In the genomic region with DNA sequence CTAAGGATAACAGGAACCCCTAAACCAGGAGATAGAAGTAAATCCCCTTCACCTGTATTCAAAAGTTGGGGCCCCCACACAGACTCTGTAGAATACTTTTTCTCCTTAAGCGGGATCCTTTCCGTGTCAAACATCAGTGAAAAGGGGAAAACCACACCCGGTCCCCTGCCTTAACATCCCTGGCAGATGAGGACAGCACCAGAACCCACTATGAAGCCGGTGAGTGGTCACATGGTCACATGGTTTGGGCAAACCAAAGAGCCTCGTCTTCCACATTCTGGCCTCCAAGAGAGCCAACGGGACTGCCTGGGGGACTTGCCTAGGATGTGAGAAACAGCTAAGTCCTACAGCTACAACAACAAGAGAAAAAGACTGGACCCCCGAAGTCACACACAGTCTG, we compare ENCODE assay signal across 9 mouse cellular contexts. TPM values are rescaled to one million over a fixed set of nuclear protein-coding genes. Genes with fewer than 3 reads are reported as not detected.
A peak's percentile ranks its signal among the peaks of the same experiment; 100 is the strongest.
DNase-seq lines count a peak whose midpoint lies in the region; ATAC-seq and TF ChIP-seq lines count a peak whose summit lies in the region.
"Had no signal": no experiment of that assay in that cellular context is flagged by ENCODE, and none has a peak within 500 bp of the region (broad histone marks: within the 10 kb centered on the region; RNA-seq: fewer than 3 reads in every experiment).

No protein-coding gene starts in this region.

- peaks cover 62% of the 10 kb centered on the region for H3K27me3 ChIP-seq in heart, embryonic 11.5 days (ENCODE audit: control insufficient read depth, insufficient read depth, low read length)
- H3K27me3 ChIP-seq in hindbrain, embryonic 15.5 days, result peaks cover 82% of the 10 kb centered on the region
- H3K27me3 ChIP-seq in midbrain, embryonic 12.5 days, result peaks cover 84% of the 10 kb centered on the region

- no peak overlapping the region for H3K27ac ChIP-seq in heart, embryonic 11.5 days (ENCODE audit: low read depth, low read length)
- no peak overlapping the region for H3K27ac ChIP-seq in bone marrow macrophage, adult 2 months (ENCODE audit: insufficient read depth, low read depth, low read length)
- no peak overlapping the region for H3K27ac ChIP-seq in hindbrain, embryonic 15.5 days (replicated peaks)
- no peak overlapping the region for H3K27ac ChIP-seq in midbrain, embryonic 12.5 days (replicated peaks)

- H3K4me3 ChIP-seq in heart, embryonic 11.5 days (ENCODE audit: low read depth, low read length), result peak overlapping the region; percentile 48
- H3K4me3 ChIP-seq in bone marrow macrophage, adult 2 months (ENCODE audit: insufficient read depth, low read length), result peak overlapping the region; percentile 54; the same call in 1 of the 2 replicates
- peak overlapping the region; percentile 23 for H3K4me3 ChIP-seq in hindbrain, embryonic 15.5 days
- H3K4me3 ChIP-seq in midbrain, embryonic 12.5 days, result peak overlapping the region; percentile 36

- no peaks in the 10 kb centered on the region for H3K36me3 ChIP-seq in heart, embryonic 11.5 days (ENCODE audit: control insufficient read depth, insufficient read depth, low read length)
- H3K36me3 ChIP-seq in hindbrain, embryonic 15.5 days, result no peaks in the 10 kb centered on the region
- no peaks in the 10 kb centered on the region for H3K36me3 ChIP-seq in midbrain, embryonic 12.5 days

- TF ChIP-seq CTCF in bone marrow macrophage, adult 2 months (IDR thresholded peaks at IDR 0.05; ENCODE audit: low read depth, low read length), result no peak

- DNase-seq in heart, adult 18-20 months, result no peak
- no peak for DNase-seq in spleen, postnatal 36 days (ENCODE audit: low spot score in 2 of 2)
- no peak for DNase-seq in cerebellum, adult 9-10 months
- DNase-seq: thymus, adult 18-20 months had no signal

- TF ChIP-seq POLR2A in bone marrow macrophage, adult 2 months (IDR thresholded peaks at IDR 0.05; ENCODE audit: borderline replicate concordance, low read depth, low read length), result no peak

- H3K4me1 ChIP-seq in heart, embryonic 11.5 days (ENCODE audit: control insufficient read depth, insufficient read depth, low read length), result no peaks in the 10 kb centered on the region
- peaks cover 8% of the 10 kb centered on the region for H3K4me1 ChIP-seq in bone marrow macrophage, adult 2 months (ENCODE audit: control insufficient read depth, insufficient read depth, low read length)
- peaks cover 9% of the 10 kb centered on the region for H3K4me1 ChIP-seq in hindbrain, embryonic 15.5 days (replicated peaks)
- H3K4me1 ChIP-seq in midbrain, embryonic 12.5 days, result peaks cover 7% of the 10 kb centered on the region

- H3K4me2 ChIP-seq in heart, embryonic 11.5 days, result peak overlapping the region; percentile 83
- peak overlapping the region; percentile 51 for H3K4me2 ChIP-seq in hindbrain, embryonic 15.5 days
- peak overlapping the region; percentile 61 for H3K4me2 ChIP-seq in midbrain, embryonic 12.5 days (replicated peaks)

- ATAC-seq in heart, embryonic 11.5 days (replicated peaks; ENCODE audit: insufficient number of reproducible peaks, low FRiP score, low TSS enrichment), result no peak
- ATAC-seq in hindbrain, embryonic 15.5 days (ENCODE audit: low FRiP score, low read depth), result no peak
- ATAC-seq in midbrain, embryonic 12.5 days (ENCODE audit: low FRiP score, low read depth), result no peak
- no peak for ATAC-seq in activated CD4-positive, CD25-positive, alpha-beta regulatory T cell, adult 4 months

- WGBS in heart, embryonic 11.5 days (ENCODE audit: insufficient replicate concordance), result 6% methylated on average over 7 of the region's 7 CpGs
- 6% methylated on average over 7 of the region's 7 CpGs for WGBS in hindbrain, embryonic 15.5 days
- 6% methylated on average over 7 of the region's 7 CpGs for WGBS in midbrain, embryonic 12.5 days

- no peaks in the 10 kb centered on the region for H3K9me3 ChIP-seq in heart, embryonic 11.5 days (replicated peaks; ENCODE audit: control insufficient read depth, low read length)
- 0 out of 2 replicates have a peak, but pooled peaks cover 6% of the 10 kb centered on the region for H3K9me3 ChIP-seq in hindbrain, embryonic 15.5 days
- peaks cover 6% of the 10 kb centered on the region for H3K9me3 ChIP-seq in midbrain, embryonic 12.5 days

- no peak overlapping the region for H3K9ac ChIP-seq in heart, embryonic 11.5 days (ENCODE audit: low read depth, low read length)
- no peak overlapping the region for H3K9ac ChIP-seq in hindbrain, embryonic 15.5 days
- H3K9ac ChIP-seq in midbrain, embryonic 12.5 days (replicated peaks), result no peak overlapping the region

RNA-seq across cellular contexts. Expression of a gene that starts 12.6 kb away (rescaled TPM):
- 36.8 and 38.3 TPM in 2 replicates for polyA plus RNA-seq in heart, embryonic 11.5 days (2014; fragmentation: Nextera tagmentation; extraction: Ambion mirVana)
- total RNA-seq in heart, adult 18-20 months (2021), result 1 to 10 TPM; 4.8 to 5.6 TPM
- polyA plus RNA-seq in bone marrow macrophage, adult 2 months (2012; ENCODE audit: insufficient read depth, insufficient read length, missing spikeins), result 47.4 and 51.5 TPM in 2 replicates
- 108 and 112 TPM in 2 replicates for polyA plus RNA-seq in hindbrain, embryonic 15.5 days (2015; fragmentation: Nextera tagmentation; extraction: Ambion mirVana)
- polyA plus RNA-seq in midbrain, embryonic 12.5 days (2016; fragmentation: Nextera tagmentation; extraction: Ambion mirVana), result 84.9 and 88.0 TPM in 2 replicates
- polyA plus RNA-seq in activated CD4-positive, CD25-positive, alpha-beta regulatory T cell, adult 4 months (2017; shearing (Covaris generic)), result 10 to 100 TPM; 62.0 to 71.2 TPM

RNA-seq across cellular contexts. Expression of a gene that starts 18.5 kb away (rescaled TPM):
- polyA plus RNA-seq in heart, embryonic 11.5 days (2014; fragmentation: Nextera tagmentation; extraction: Ambion mirVana), result not detected in 2 replicates
- total RNA-seq in heart, adult 18-20 months (2021), result not detected
- not detected in 2 replicates for polyA plus RNA-seq in bone marrow macrophage, adult 2 months (2012; ENCODE audit: insufficient read depth, insufficient read length, missing spikeins)
- polyA plus RNA-seq in hindbrain, embryonic 15.5 days (2015; fragmentation: Nextera tagmentation; extraction: Ambion mirVana), result 0.64 and 0.87 TPM in 2 replicates
- polyA plus RNA-seq in midbrain, embryonic 12.5 days (2016; fragmentation: Nextera tagmentation; extraction: Ambion mirVana), result 2.7 and 4.1 TPM in 2 replicates
- polyA plus RNA-seq in activated CD4-positive, CD25-positive, alpha-beta regulatory T cell, adult 4 months (2017; shearing (Covaris generic)), result not detected
